Mouse (Mus musculus): ENCODE measurements around the gene Nfkb1.

Nfkb1 gene

DNA sequence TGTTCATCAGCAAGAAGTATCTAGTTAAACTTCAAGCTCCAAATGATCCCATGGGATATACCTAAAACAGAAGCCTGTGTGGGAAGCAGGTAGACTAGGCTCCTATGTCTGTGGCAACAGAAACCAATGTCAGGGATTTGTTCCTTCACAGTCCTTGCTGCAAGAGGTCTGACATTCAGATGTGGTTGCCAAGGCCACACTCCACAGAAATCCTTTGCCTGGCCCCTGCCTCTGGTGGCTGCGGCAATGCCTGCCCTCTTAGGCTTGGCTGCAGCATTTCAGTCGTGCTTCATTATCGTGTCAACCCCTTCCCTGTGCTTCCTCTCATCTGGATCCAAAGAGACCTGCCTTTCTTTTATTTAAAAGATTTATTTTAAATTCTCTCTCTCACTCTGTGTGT, 1.7 kb upstream of the Nfkb1 start:
- no peak for TF ChIP-seq NANOG (IDR thresholded peaks at IDR 0.05; ENCODE audit: borderline replicate concordance, low read length)
- TF ChIP-seq CTCF (conservative IDR thresholded peaks at IDR 0.05; ENCODE audit: low read length): no peak
- TF ChIP-seq POU5F1 (IDR thresholded peaks at IDR 0.05; ENCODE audit: borderline replicate concordance, low read length): no peak
- Histone ChIP-seq H3K27me3 (ENCODE audit: insufficient read depth, low read length) (peaks cover 39% of the 10 kb centered on the region), H3K9me3 (ENCODE audit: low read length) (no peaks in the 10 kb centered on the region), H3K4me3 (replicated peaks; ENCODE audit: low read length) (no peak overlapping the region), H3K36me3 (ENCODE audit: insufficient read depth, low read length) (no peaks in the 10 kb centered on the region), H3K4me1 (replicated peaks; ENCODE audit: low read depth, low read length) (peaks cover 36% of the 10 kb centered on the region)

DNA sequence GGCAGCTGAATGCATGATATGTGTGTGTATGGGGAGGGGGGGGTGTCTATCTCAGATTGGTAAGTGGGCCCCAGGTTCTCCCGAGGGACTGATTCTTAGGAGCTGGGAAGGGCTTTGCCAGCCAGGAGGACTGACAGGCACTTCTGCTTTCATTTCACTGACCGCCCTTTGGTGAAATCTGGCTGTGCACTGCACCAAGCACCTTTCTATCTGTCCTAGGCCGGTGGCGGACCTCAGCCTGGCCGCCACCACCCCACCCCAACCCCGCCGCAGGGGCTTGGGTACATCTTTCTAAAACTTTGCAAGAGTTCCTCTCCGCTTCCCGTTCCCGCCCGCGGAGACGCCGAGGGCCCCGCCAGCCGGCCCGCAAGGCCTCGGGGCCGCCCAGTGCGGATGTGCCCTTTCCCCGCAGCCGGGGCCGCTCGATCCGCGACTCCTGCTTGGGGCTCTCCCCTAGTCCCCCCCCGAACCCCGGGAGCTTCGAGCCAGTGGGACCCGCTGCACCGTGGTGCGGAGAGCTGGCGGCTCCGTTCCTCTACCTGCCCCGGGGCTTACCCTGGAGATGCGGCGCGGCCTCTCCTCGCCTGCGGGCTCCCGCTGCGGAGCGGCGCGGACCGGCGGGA, 668 bp downstream of the Nfkb1 start:
- peaks cover 31% of the 10 kb centered on the region for H3K4me1 ChIP-seq (replicated peaks; ENCODE audit: low read depth, low read length)
- no peaks in the 10 kb centered on the region for H3K9me3 ChIP-seq (ENCODE audit: low read length)
- peaks cover 33% of the 10 kb centered on the region for H3K27me3 ChIP-seq (ENCODE audit: insufficient read depth, low read length)
- no peak for TF ChIP-seq POU5F1 (IDR thresholded peaks at IDR 0.05; ENCODE audit: borderline replicate concordance, low read length)
- no peak for TF ChIP-seq CTCF (conservative IDR thresholded peaks at IDR 0.05; ENCODE audit: low read length)
- TF ChIP-seq NANOG (IDR thresholded peaks at IDR 0.05; ENCODE audit: borderline replicate concordance, low read length): no peak
- no peaks in the 10 kb centered on the region for H3K36me3 ChIP-seq (ENCODE audit: insufficient read depth, low read length)
- peak overlapping the region; percentile 86 for H3K4me3 ChIP-seq (replicated peaks; ENCODE audit: low read length)

DNA sequence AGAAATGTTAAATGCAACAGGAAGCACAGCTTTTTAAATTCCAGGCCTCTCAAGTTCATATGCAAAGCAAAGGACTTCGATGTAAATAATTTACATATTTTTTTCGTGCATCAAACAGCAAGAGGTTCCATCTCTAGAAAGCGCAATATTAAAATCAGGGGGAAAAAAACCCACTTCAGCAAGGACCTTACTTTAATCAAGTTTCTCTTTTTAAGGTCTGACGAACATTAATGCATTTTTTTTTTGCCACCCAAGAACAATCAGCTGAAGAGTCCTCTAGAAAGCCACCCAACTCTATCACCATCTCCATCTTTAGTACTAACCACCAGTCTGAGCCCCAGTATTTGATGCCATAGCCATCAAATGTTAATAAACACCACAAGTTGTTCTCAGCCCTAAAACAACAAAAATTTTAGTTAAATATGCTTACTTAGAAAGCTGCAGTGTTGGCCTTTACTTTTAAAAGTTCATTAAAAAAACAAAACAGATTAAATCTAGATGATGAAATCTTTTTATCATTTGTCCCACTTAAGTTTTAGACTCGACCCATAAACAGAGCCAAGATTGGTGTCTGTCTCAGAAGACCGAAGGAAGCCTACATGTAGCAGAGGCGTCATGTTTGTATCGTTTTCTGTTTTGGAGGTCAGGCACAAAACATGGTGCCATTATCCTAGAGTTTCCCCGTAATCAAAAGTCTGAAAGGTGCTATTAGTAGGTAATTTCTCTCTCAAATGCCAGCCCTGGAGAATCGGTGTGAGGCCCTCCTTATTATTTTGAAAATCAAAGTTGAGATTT, 1.4 kb downstream of the Nfkb1 start:
- no peaks in the 10 kb centered on the region for H3K36me3 ChIP-seq (ENCODE audit: insufficient read depth, low read length)
- peaks cover 29% of the 10 kb centered on the region for H3K27me3 ChIP-seq (ENCODE audit: insufficient read depth, low read length)
- peaks cover 31% of the 10 kb centered on the region for H3K4me1 ChIP-seq (replicated peaks; ENCODE audit: low read depth, low read length)
- peak overlapping the region; percentile 86 for H3K4me3 ChIP-seq (replicated peaks; ENCODE audit: low read length)
- TF ChIP-seq CTCF (conservative IDR thresholded peaks at IDR 0.05; ENCODE audit: low read length) (no peak), POU5F1 (IDR thresholded peaks at IDR 0.05; ENCODE audit: borderline replicate concordance, low read length) (no peak), NANOG (IDR thresholded peaks at IDR 0.05; ENCODE audit: borderline replicate concordance, low read length) (no peak)
- H3K9me3 ChIP-seq (ENCODE audit: low read length): no peaks in the 10 kb centered on the region

DNA sequence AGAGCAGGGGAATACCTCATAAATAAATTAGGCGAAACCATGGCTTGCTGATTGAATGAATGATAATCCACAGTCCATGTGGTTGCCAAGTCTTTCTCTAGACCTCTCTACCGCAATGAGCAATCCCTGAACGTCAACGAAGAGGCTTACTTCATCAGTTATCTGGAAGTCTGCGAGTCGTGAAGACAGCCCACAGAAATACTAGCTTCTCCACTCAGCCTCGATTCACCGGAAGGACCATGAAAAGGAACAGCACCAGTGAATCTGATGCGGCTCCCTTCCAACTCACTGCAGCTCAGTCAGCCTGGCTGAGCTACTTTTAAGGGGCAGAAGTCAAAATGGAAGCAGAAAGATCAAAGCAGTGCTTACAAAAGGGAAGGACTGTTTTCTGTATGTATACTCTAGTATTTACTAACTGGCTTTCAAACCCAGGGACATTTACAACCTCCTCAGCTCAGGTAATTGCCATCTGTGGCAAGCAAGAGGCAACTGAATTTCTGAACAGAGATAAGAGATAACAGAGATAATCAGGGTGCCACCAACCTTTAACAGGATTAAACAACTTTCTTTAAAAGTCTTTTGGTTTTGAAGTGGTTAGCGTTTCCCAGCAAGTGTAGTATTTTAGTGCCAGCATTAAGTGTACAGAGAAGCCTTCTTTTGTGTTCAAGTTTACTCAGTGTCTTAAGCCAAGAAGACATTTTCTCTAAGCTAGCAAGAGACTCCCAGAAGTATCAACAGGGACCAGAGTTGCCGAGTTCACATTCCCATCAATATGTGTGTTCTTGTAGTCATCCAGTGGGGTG, 2.2 kb downstream of the Nfkb1 start:
- TF ChIP-seq CTCF (conservative IDR thresholded peaks at IDR 0.05; ENCODE audit: low read length): no peak
- Histone ChIP-seq H3K36me3 (ENCODE audit: insufficient read depth, low read length) (no peaks in the 10 kb centered on the region), H3K9me3 (ENCODE audit: low read length) (no peaks in the 10 kb centered on the region), H3K4me1 (replicated peaks; ENCODE audit: low read depth, low read length) (peaks cover 31% of the 10 kb centered on the region), H3K4me3 (replicated peaks; ENCODE audit: low read length) (no peak overlapping the region), H3K27me3 (ENCODE audit: insufficient read depth, low read length) (peaks cover 25% of the 10 kb centered on the region)

DNA sequence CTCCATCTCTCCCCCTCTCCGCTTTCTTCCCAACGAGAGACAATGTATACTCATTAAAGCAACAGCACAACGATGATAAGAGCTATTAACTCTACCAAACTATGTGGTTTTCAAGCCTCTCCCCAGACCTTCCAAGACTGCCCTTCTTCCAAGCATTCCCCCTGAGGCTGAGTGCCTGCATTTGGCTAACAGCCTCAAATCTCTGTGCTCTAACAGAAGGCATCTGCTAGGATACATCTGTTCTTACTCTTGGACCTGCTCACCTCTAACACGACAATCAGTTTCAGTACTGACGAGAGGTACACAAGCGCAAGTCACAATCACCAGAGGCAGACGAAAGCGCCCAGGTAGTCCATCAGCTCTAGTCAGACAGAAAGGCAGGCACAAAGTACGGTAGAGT, 3.4 kb downstream of the Nfkb1 start:
- Histone ChIP-seq H3K36me3 (ENCODE audit: insufficient read depth, low read length) (no peaks in the 10 kb centered on the region), H3K27me3 (ENCODE audit: insufficient read depth, low read length) (peaks cover 16% of the 10 kb centered on the region), H3K9me3 (ENCODE audit: low read length) (no peaks in the 10 kb centered on the region), H3K4me3 (replicated peaks; ENCODE audit: low read length) (no peak overlapping the region), H3K4me1 (replicated peaks; ENCODE audit: low read depth, low read length) (peaks cover 33% of the 10 kb centered on the region)
- no peak for TF ChIP-seq POU5F1 (IDR thresholded peaks at IDR 0.05; ENCODE audit: borderline replicate concordance, low read length)
- no peak for TF ChIP-seq CTCF (conservative IDR thresholded peaks at IDR 0.05; ENCODE audit: low read length)
- no peak for TF ChIP-seq NANOG (IDR thresholded peaks at IDR 0.05; ENCODE audit: borderline replicate concordance, low read length)

DNA sequence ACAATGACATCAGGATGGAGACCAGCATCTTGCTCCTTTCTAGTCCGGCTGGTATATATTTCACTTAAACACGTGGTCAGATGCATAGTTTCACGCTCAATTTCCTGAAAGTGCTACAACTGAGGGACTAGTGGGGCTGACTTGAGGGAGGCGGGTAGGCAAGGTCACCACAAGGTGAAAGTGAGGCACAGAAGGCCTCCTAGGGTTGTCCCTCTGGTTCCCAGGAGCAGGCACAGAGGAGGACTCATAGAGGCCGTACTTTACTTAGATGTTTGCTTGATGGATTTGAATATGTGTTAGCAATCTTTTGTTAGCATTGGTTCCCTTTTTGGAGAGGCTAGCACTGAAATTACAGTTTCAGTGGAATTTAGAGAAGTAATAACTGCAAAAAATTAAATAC, 4.9 kb downstream of the Nfkb1 start:
- Histone ChIP-seq H3K4me1 (replicated peaks; ENCODE audit: low read depth, low read length) (peaks cover 34% of the 10 kb centered on the region), H3K36me3 (ENCODE audit: insufficient read depth, low read length) (no peaks in the 10 kb centered on the region), H3K9me3 (ENCODE audit: low read length) (no peaks in the 10 kb centered on the region), H3K4me3 (replicated peaks; ENCODE audit: low read length) (no peak overlapping the region), H3K27me3 (ENCODE audit: insufficient read depth, low read length) (0 out of 2 replicates have a peak, but pooled peaks cover 2% of the 10 kb centered on the region)
- TF ChIP-seq NANOG (IDR thresholded peaks at IDR 0.05; ENCODE audit: borderline replicate concordance, low read length): no peak
- no peak for TF ChIP-seq POU5F1 (IDR thresholded peaks at IDR 0.05; ENCODE audit: borderline replicate concordance, low read length)

DNA sequence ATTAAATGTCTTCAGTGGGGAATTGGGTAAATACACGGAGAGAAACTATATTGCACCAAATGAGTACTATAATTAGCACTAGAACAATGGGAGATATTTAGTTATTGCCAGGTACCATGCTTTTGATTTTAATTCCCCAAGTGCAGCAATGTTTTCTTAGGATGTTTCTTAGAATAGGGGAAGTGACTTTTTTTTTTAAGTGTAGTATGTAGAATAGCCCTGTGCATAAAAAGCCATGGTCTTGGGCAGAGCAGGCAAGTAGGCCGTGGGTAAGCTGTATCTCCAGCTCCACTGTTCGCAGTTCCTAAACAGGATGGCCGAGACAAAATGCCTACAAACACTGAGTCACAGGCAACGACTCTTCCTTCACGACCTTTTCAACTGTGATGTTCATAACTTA, 8.1 kb downstream of the Nfkb1 start:
- H3K36me3 ChIP-seq (ENCODE audit: insufficient read depth, low read length): no peaks in the 10 kb centered on the region
- H3K4me1 ChIP-seq (replicated peaks; ENCODE audit: low read depth, low read length): peaks cover 24% of the 10 kb centered on the region
- no peaks in the 10 kb centered on the region for H3K27me3 ChIP-seq (ENCODE audit: insufficient read depth, low read length)
- H3K9me3 ChIP-seq (ENCODE audit: low read length): no peaks in the 10 kb centered on the region
- H3K4me3 ChIP-seq (replicated peaks; ENCODE audit: low read length): no peak overlapping the region
- TF ChIP-seq NANOG (IDR thresholded peaks at IDR 0.05; ENCODE audit: borderline replicate concordance, low read length): no peak
- no peak for TF ChIP-seq POU5F1 (IDR thresholded peaks at IDR 0.05; ENCODE audit: borderline replicate concordance, low read length)
- TF ChIP-seq CTCF (conservative IDR thresholded peaks at IDR 0.05; ENCODE audit: low read length): no peak

DNA sequence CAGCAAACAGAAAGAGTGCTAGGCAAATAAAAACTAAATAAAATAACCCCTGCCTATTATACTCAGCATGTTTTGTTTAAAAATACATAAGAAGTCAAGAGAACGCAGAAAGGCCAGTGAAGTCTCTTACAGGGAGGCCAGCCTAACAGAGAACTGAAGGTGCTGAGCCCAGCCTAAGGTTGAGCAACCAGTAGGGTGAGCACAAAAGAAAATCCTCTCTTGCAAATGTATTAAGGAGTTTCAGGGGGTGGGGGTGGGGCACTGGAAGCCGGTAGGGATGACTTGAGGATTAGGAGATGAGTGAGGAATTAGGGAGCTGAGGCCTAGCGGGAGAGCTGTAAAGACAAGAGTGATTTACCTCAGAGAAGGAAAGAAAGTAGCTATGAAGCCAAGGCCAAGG, 9.1 kb downstream of the Nfkb1 start:
- Histone ChIP-seq H3K4me3 (replicated peaks; ENCODE audit: low read length) (no peak overlapping the region), H3K4me1 (replicated peaks; ENCODE audit: low read depth, low read length) (peaks cover 24% of the 10 kb centered on the region), H3K27me3 (ENCODE audit: insufficient read depth, low read length) (no peaks in the 10 kb centered on the region), H3K36me3 (ENCODE audit: insufficient read depth, low read length) (no peaks in the 10 kb centered on the region), H3K9me3 (ENCODE audit: low read length) (no peaks in the 10 kb centered on the region)
- TF ChIP-seq NANOG (IDR thresholded peaks at IDR 0.05; ENCODE audit: borderline replicate concordance, low read length): no peak
- no peak for TF ChIP-seq POU5F1 (IDR thresholded peaks at IDR 0.05; ENCODE audit: borderline replicate concordance, low read length)
- TF ChIP-seq CTCF (conservative IDR thresholded peaks at IDR 0.05; ENCODE audit: low read length): no peak
